Mouse (Mus musculus): ENCODE results near the gene Plpp6. TPM values are rescaled to one million over a fixed set of nuclear protein-coding genes. Genes with fewer than 3 reads are reported as not detected.

The Plpp6 gene
- polyA plus RNA-seq, 1 experiment: 1.1 TPM

GRCm38 (mm10) chr19:29016204-29016765, 52.5 kb downstream of the Plpp6 start:
- TF ChIP-seq SRF (IDR thresholded peaks at IDR 0.05; ENCODE audit: control insufficient read depth, insufficient read length, low read depth) (no peak), MAX (IDR thresholded peaks at IDR 0.05; ENCODE audit: low read depth) (no peak), TCF3 (IDR thresholded peaks at IDR 0.05; ENCODE audit: insufficient read length, low read depth) (no peak), REST (IDR thresholded peaks at IDR 0.05; ENCODE audit: insufficient read depth, insufficient read length) (no peak), CEBPB (IDR thresholded peaks at IDR 0.05; ENCODE audit: insufficient read depth, poor library complexity, severe bottlenecking) (no peak), POLR2A (IDR thresholded peaks at IDR 0.05; ENCODE audit: insufficient read length, low read depth) (no peak), USF1 (IDR thresholded peaks at IDR 0.05; ENCODE audit: low read depth) (no peak), MYOD1 (IDR thresholded peaks at IDR 0.05; ENCODE audit: control insufficient read depth in 1 of 3, insufficient read length in 2 of 3, low read depth in 2 of 3) (no peak), E2F4 (IDR thresholded peaks at IDR 0.05; ENCODE audit: insufficient read depth) (no peak), MYOG (IDR thresholded peaks at IDR 0.05; ENCODE audit: control insufficient read depth in 1 of 3, insufficient read depth in 1 of 3, insufficient read length in 2 of 3, low read depth in 2 of 3) (no peak), TCF12 (IDR thresholded peaks at IDR 0.05; ENCODE audit: insufficient read depth, poor library complexity, severe bottlenecking) (no peak), POLR2AphosphoS2 (IDR thresholded peaks at IDR 0.05; ENCODE audit: insufficient read length, low read depth) (no peak)
- H3K4me3 ChIP-seq: no peak overlapping the region
- H3K27me3 ChIP-seq (ENCODE audit: control insufficient read depth, insufficient read depth, insufficient read length): no peaks in the 10 kb centered on the region
- no peaks in the 10 kb centered on the region for H3K79me2 ChIP-seq (ENCODE audit: control insufficient read depth, insufficient read depth)
- no peak overlapping the region for H3K4me2 ChIP-seq (ENCODE audit: low read depth)
- H3ac ChIP-seq (ENCODE audit: control insufficient read depth, insufficient read length): no peak overlapping the region
- H3K36me3 ChIP-seq (ENCODE audit: control insufficient read depth, insufficient read depth): peaks cover 54% of the 10 kb centered on the region

Other genes with a start within 250 kb of the Plpp6 start
- gene Slc1a1, start 128.9 kb upstream of the Plpp6 start, polyA plus RNA-seq (2012; fragmentation: generic; extraction: Trizol): not detected
- 0.16 TPM for gene 4430402I18Rik, start 3.8 kb downstream of the Plpp6 start, polyA plus RNA-seq (2012; fragmentation: generic; extraction: Trizol)
- gene Cdc37l1, start 26.4 kb downstream of the Plpp6 start, polyA plus RNA-seq (2012; fragmentation: generic; extraction: Trizol): 9.2 TPM
- 62.8 TPM for gene Ak3, start 84.0 kb downstream of the Plpp6 start, polyA plus RNA-seq (2012; fragmentation: generic; extraction: Trizol)
- gene Rcl1, start 137.4 kb downstream of the Plpp6 start, polyA plus RNA-seq (2012; fragmentation: generic; extraction: Trizol): 19.1 TPM